Comparison of ENCODE assay signal across 18 mouse cellular contexts in the genomic region with DNA sequence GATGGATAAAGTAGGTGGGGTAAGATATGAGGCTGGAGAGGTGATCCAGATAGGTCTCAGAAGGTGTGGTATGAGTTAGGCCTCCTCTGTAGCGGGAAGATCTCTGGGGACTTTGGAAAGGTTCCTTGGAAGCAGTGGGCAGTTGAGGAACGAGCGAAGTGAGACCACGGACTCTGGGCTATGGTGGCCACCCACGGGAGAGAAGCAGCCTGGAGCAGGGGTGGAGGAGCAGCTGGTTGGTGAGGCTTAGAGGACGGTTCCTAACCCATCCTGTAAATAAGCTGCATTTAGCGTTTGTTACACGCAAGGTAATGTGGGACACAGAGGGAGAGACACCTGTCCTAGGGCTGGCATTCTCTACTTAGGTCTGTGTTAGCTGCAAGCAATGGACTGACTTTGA. TPM values are rescaled to one million over a fixed set of nuclear protein-coding genes. Genes with fewer than 3 reads are reported as not detected.
DNase-seq lines count a peak whose midpoint lies in the region; ATAC-seq and TF ChIP-seq lines count a peak whose summit lies in the region.
"Had no signal": no experiment of that assay in that cellular context is flagged by ENCODE, and none has a peak within 500 bp of the region (broad histone marks: within the 10 kb centered on the region; RNA-seq: fewer than 3 reads in every experiment).

No protein-coding gene starts in this region.

- DNase-seq in heart, adult 11 months = peak; percentile 90
- DNase-seq in heart, postnatal 10 days = no peak
- DNase-seq in liver = no peak
- no peak for DNase-seq in stomach, postnatal 0 days (ENCODE audit: low spot score)
- no peak for DNase-seq in spleen, adult 18-20 months
- DNase-seq: cerebellum, adult 18-20 months; cerebellum, adult 9-11 months; cerebellum, postnatal 36 days; gastrocnemius, postnatal 10 days; heart, adult 2 months had no signal

- no peak for TF ChIP-seq EP300 in stomach, postnatal 0 days (optimal IDR thresholded peaks at IDR 0.05)

- TF ChIP-seq CTCF in stomach, postnatal 0 days (IDR thresholded peaks at IDR 0.05; ENCODE audit: low read depth) = no peak

- H3K36me3 ChIP-seq in liver, embryonic 15.5 days (replicated peaks) = peaks cover 19% of the 10 kb centered on the region
- no peaks in the 10 kb centered on the region for H3K36me3 ChIP-seq in stomach, postnatal 0 days (ENCODE audit: control insufficient read depth, insufficient read depth, low read length)
- H3K36me3 ChIP-seq: embryonic facial prominence, embryonic 13.5 days; heart, embryonic 15.5 days; hindbrain, embryonic 10.5 days had no signal

- no peak overlapping the region for H3K9ac ChIP-seq in liver, embryonic 15.5 days
- H3K9ac ChIP-seq in stomach, postnatal 0 days (ENCODE audit: low read length) = no peak overlapping the region
- H3K9ac ChIP-seq: embryonic facial prominence, embryonic 13.5 days; heart, embryonic 15.5 days; hindbrain, embryonic 14.5 days had no signal

- no peak overlapping the region for H3K4me2 ChIP-seq in liver, embryonic 15.5 days
- H3K4me2 ChIP-seq in stomach, postnatal 0 days (replicated peaks; ENCODE audit: low read depth) = no peak overlapping the region
- H3K4me2 ChIP-seq: embryonic facial prominence, embryonic 13.5 days; heart, embryonic 11.5 days; heart, embryonic 15.5 days; hindbrain, embryonic 14.5 days had no signal

- H3K4me3 ChIP-seq in liver, embryonic 15.5 days (replicated peaks) = no peak overlapping the region
- no peak overlapping the region for H3K4me3 ChIP-seq in stomach, postnatal 0 days (ENCODE audit: low read depth, low read length)
- H3K4me3 ChIP-seq: embryonic facial prominence, embryonic 13.5 days; heart, adult 2 months; heart, embryonic 15.5 days; hindbrain, embryonic 10.5 days had no signal

- H3K9me3 ChIP-seq in liver, embryonic 15.5 days (replicated peaks) = no peaks in the 10 kb centered on the region
- no peaks in the 10 kb centered on the region for H3K9me3 ChIP-seq in stomach, postnatal 0 days (ENCODE audit: control insufficient read depth, low read length)
- H3K9me3 ChIP-seq: embryonic facial prominence, embryonic 13.5 days; heart, embryonic 15.5 days; hindbrain, embryonic 10.5 days had no signal

- H3K4me1 ChIP-seq in liver, embryonic 15.5 days (replicated peaks) = peaks cover 28% of the 10 kb centered on the region
- H3K4me1 ChIP-seq in stomach, postnatal 0 days (replicated peaks; ENCODE audit: control insufficient read depth, insufficient read depth) = peaks cover 3% of the 10 kb centered on the region; the same call in 1 of the 2 replicates
- H3K4me1 ChIP-seq: hindbrain, embryonic 10.5 days had no signal

- no peaks in the 10 kb centered on the region for H3K27me3 ChIP-seq in liver, embryonic 15.5 days
- H3K27me3 ChIP-seq in stomach, postnatal 0 days (ENCODE audit: control insufficient read depth, insufficient read depth, low read length) = no peaks in the 10 kb centered on the region
- H3K27me3 ChIP-seq: embryonic facial prominence, embryonic 13.5 days; heart, embryonic 15.5 days had no signal

- no peak for ATAC-seq in liver, embryonic 15.5 days (ENCODE audit: insufficient read depth)
- ATAC-seq in erythroid progenitor cell, adult 5-6 weeks (replicated peaks; ENCODE audit: low FRiP score, poor library complexity, severe bottlenecking) = 0 out of 2 replicates have a peak, but pooled peaks have one; percentile 16
- ATAC-seq in stomach, postnatal 0 days (ENCODE audit: low FRiP score, low TSS enrichment) = no peak
- ATAC-seq: forebrain, embryonic 14.5 days had no signal

- intact Hi-C loops in heart, postnatal 10 days (cut with DNase I) = no loop called here

- 79% methylated on average over 8 of the region's 8 CpGs for WGBS in liver, embryonic 15.5 days (ENCODE audit: insufficient replicate concordance)
- 92% methylated on average over 8 of the region's 8 CpGs for WGBS in stomach, postnatal 0 days

- 0 out of 2 replicates have a peak overlapping the region, but pooled peaks have one; percentile 41 for H3K27ac ChIP-seq in liver, embryonic 15.5 days (replicated peaks)
- H3K27ac ChIP-seq in stomach, postnatal 0 days (replicated peaks) = peak overlapping the region; percentile 50
- H3K27ac ChIP-seq: embryonic facial prominence, embryonic 13.5 days; heart, adult 2 months; heart, embryonic 15.5 days; hindbrain, embryonic 10.5 days; hindbrain, embryonic 14.5 days had no signal

RNA-seq across cellular contexts. Expression of gene Ttc7, which starts 22.4 kb away (rescaled TPM):
- total RNA-seq in heart, postnatal 10 days (2021) = 1 to 10 TPM; 4.9 to 5.4 TPM
- polyA plus RNA-seq in liver, embryonic 15.5 days (2015; fragmentation: Nextera tagmentation; extraction: Ambion mirVana) = 10.8 and 11.3 TPM in 2 replicates
- total RNA-seq in erythroid progenitor cell, adult 5-6 weeks (2015; ENCODE audit: low replicate concordance) = 27.0 and 35.2 TPM in 2 replicates
- total RNA-seq in erythroid progenitor cell, adult 5-6 weeks (2017; ENCODE audit: low replicate concordance) = 23.4 and 30.7 TPM in 2 replicates
- polyA plus RNA-seq in stomach, postnatal 0 days (2015; fragmentation: Nextera tagmentation; extraction: Ambion mirVana) = 19.9 and 21.2 TPM in 2 replicates

RNA-seq across cellular contexts. Expression of gene Mcfd2, which starts 39.3 kb away (rescaled TPM):
- 10 to 100 TPM; 41.4 to 43.2 TPM for total RNA-seq in heart, postnatal 10 days (2021)
- 74.1 and 87.6 TPM in 2 replicates for polyA plus RNA-seq in liver, embryonic 15.5 days (2015; fragmentation: Nextera tagmentation; extraction: Ambion mirVana)
- total RNA-seq in erythroid progenitor cell, adult 5-6 weeks (2015; ENCODE audit: low replicate concordance) = 3.8 and 7.2 TPM in 2 replicates
- 9.5 and 16.9 TPM in 2 replicates for total RNA-seq in erythroid progenitor cell, adult 5-6 weeks (2017; ENCODE audit: low replicate concordance)
- 80.4 and 84.4 TPM in 2 replicates for polyA plus RNA-seq in stomach, postnatal 0 days (2015; fragmentation: Nextera tagmentation; extraction: Ambion mirVana)
